Mouse (Mus musculus) inflammation-experienced regulatory T-cells, adult 6 months (primary cell): ENCODE data around the gene Elane. TPM values are rescaled to one million over a fixed set of nuclear protein-coding genes. Genes with fewer than 3 reads are reported as not detected.

Source experiments
- ATAC-seq: one replicate; pipeline ENCODE4 v1.8.0; 2017
- polyA plus RNA-seq, 3 experiments: library from polyadenylated mRNA; unstranded; fragments of 100-300 nt; shearing (Covaris generic); gene quantifications; one replicate each; pipeline ENCODE4 v1.2.1; 2017

Elane gene
- polyA plus RNA-seq, 3 experiments from 2014 or later, result not detected

GRCm38 (mm10) chr10:79931797-79932196, 45.8 kb downstream of the Elane start:
- no peak for ATAC-seq

DNA sequence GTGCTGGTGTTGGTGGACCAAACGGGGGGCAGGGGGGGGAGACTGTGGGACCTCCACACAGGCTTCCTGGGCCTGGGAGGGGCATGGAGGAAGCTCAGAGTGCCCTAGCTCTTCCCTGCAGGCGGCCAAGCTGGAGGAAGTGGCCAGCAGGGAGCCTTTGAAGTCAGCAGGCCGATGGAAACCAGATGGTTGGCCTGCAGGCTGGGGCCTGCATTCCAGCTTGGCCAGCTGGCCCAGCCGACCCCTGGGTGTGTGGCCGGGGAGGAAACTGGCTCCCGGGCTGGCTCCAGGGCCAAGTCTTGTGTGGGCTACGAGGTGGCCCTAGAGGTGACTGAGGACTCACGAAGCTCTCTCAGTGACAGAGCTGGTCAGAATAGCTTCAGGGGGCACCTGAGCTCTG, 46.7 kb downstream of the Elane start:
- no peak for ATAC-seq

DNA sequence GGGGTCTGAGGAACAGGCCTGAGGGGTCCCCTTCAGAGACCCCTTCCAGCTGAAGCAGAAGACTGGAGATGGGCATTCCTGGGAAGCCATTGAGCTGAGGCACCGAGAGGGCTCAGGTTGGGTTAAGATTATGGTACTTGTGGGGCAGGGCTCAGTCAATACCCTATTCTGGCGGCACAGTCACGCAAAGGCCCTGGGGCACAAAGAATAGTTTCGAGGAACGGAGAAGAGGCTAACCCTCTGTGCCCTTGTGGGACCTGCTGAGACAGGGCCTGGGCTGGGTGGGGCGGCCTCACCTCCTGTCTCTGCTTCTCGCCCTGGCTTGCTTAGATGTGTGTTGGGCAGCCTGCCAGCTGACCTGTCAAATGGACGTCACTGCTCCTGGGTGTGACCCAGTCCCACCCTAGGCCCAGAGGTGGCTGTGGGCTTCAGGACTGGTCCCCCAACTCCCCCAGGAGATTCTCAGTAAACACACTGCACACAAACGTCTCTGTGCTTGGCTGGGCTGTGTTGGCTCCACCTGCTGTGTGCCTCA, 47.2 kb downstream of the Elane start:
- ATAC-seq, result no peak

- no peak for ATAC-seq
Observed at GRCm38 (mm10) chr10:79933861-79934260, 47.8 kb downstream of the Elane start.

DNA sequence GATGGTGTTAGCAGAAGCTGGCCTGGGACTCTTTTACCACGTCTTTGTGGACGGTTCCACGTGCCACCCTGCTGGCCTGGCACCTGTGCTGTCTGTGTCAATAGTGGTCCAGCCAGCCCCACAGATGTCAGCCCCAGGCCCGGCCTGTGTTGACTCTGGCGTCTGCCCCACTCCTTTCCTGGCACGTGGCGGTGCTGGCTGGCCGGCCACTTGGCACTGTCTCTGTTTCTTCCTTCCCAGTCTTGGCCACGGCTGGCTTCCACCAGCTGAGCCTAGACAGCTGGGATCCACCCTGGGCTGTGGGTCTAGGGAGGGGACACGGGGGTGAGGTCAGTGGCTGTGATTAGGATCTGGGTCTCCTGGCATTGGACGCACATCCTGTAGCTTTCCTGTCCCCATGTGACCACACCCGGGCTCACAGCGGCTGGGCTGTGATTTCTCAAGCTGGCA, 48.2 kb downstream of the Elane start:
- ATAC-seq, result no peak

GRCm38 (mm10) chr10:79934794-79935569, 48.9 kb downstream of the Elane start:
- ATAC-seq, result no peak

DNA sequence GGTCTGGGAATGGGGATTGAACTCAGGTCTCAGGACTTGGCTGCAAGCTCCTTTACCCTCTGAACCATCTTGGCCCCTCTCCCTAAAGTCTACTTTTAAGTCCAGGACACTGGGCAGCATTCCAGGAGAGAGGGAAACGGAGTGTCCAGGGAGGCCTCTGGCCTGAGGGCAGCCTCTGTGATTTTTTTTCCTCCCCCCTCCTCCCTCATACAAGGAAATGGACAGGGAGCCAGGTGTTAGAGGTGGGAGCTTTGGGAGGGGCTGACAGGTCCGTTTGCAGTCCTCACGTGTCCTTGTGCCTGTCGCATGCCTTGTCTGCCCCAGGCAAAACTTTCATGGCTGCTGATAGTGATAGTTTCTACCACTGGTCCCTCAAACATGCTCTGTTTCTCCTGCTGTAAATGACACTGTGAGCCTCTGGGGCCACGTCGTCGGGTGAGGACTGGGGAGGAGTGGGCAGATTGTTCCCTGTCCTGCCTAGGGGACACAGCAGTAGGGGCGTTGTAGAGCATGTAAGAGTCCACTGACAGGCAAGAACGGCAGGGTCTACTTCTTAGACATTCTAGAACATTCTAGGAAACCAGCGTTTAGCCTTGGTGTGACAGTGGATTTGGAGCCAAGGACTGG, 50.4 kb downstream of the Elane start:
- ATAC-seq, result no peak

GRCm38 (mm10) chr10:79936911-79937441, 50.9 kb downstream of the Elane start:
- ATAC-seq, result peak; percentile 84

Other genes starting within 250 kb of the Elane start
- not detected for gene Shc2, start 248.3 kb upstream of the Elane start, polyA plus RNA-seq
- not detected for gene Odf3l2, start 240.5 kb upstream of the Elane start, polyA plus RNA-seq
- gene Madcam1, start 221.7 kb upstream of the Elane start, polyA plus RNA-seq, result not detected
- gene Tpgs1, start 216.9 kb upstream of the Elane start, polyA plus RNA-seq, result 10 to 100 TPM; 15.9 to 25.7 (median 17.5) TPM
- 10 to 100 TPM; 13.9 to 26.7 (median 20.5) TPM for gene Cdc34, start 204.1 kb upstream of the Elane start, polyA plus RNA-seq
- gene Gzmm, start 197.2 kb upstream of the Elane start, polyA plus RNA-seq, result 1 to 10 TPM in 1 of 3 experiments, under 1 TPM in 2; 0.62 to 3.2 (median 0.94) TPM
- 100 to 1,000 TPM; 116 to 152 (median 121) TPM for gene Bsg, start 181.8 kb upstream of the Elane start, polyA plus RNA-seq
- gene Hcn2, start 169.6 kb upstream of the Elane start, polyA plus RNA-seq, result not detected
- 10 to 100 TPM; 10.6 to 19.2 (median 17.1) TPM for gene Polrmt, start 139.7 kb upstream of the Elane start, polyA plus RNA-seq
- gene Fgf22, start 131.2 kb upstream of the Elane start, polyA plus RNA-seq, result under 1 TPM in 1 of 3 experiments, not detected in 2; 0.24 TPM
- 1 to 10 TPM; 2.1 to 2.8 (median 2.7) TPM for gene Rnf126, start 119.3 kb upstream of the Elane start, polyA plus RNA-seq
- gene Fstl3, start 109.0 kb upstream of the Elane start, polyA plus RNA-seq, result 1 to 10 TPM in 1 of 3 experiments, under 1 TPM in 1, not detected in 1; 0.21 to 1.2 TPM
- 1 to 10 TPM in 1 of 3 experiments, under 1 TPM in 1, not detected in 1; 0.57 to 1.1 TPM for gene Prss57, start 95.3 kb upstream of the Elane start, polyA plus RNA-seq
- under 1 TPM in 1 of 3 experiments, not detected in 2; 0.43 TPM for gene Palm, start 92.7 kb upstream of the Elane start, polyA plus RNA-seq
- not detected for gene Misp, start 65.3 kb upstream of the Elane start, polyA plus RNA-seq
- 100 to 1,000 TPM in 2 of 3 experiments, 10 to 100 TPM in 1; 97.4 to 169 (median 149) TPM for gene Ptbp1, start 31.8 kb upstream of the Elane start, polyA plus RNA-seq
- not detected for gene Prtn3, start 11.8 kb upstream of the Elane start, polyA plus RNA-seq
- gene Plppr3, start 11.6 kb upstream of the Elane start, polyA plus RNA-seq, result 1 to 10 TPM; 1.6 to 3.3 (median 2.2) TPM
- gene Cfd, start 4.6 kb downstream of the Elane start, polyA plus RNA-seq, result not detected
- gene Med16, start 22.7 kb downstream of the Elane start, polyA plus RNA-seq, result 1 to 10 TPM; 5.7 to 7.9 (median 7.1) TPM
- gene Gm26602, start 24.6 kb downstream of the Elane start, polyA plus RNA-seq, result 1 to 10 TPM in 1 of 3 experiments, not detected in 2; 5.5 TPM
- gene Kiss1r, start 30.7 kb downstream of the Elane start, polyA plus RNA-seq, result not detected
- 100 to 1,000 TPM in 1 of 3 experiments, 10 to 100 TPM in 2; 96.5 to 106 (median 96.9) TPM for gene R3hdm4, start 35.0 kb downstream of the Elane start, polyA plus RNA-seq
- 1 to 10 TPM; 2.1 to 3.5 (median 2.4) TPM for gene Arid3a, start 40.8 kb downstream of the Elane start, polyA plus RNA-seq
- 10 to 100 TPM; 66.6 to 85.2 (median 74.2) TPM for gene Wdr18, start 73.9 kb downstream of the Elane start, polyA plus RNA-seq
- gene Grin3b, start 84.5 kb downstream of the Elane start, polyA plus RNA-seq, result under 1 TPM in 2 of 3 experiments, not detected in 1; 0.16 to 0.20 TPM
- gene Tmem259, start 98.1 kb downstream of the Elane start, polyA plus RNA-seq, result 1 to 10 TPM; 2.0 to 2.5 (median 2.0) TPM
- 100 to 1,000 TPM; 672 to 989 (median 979) TPM for gene Cnn2, start 102.3 kb downstream of the Elane start, polyA plus RNA-seq
- 10 to 100 TPM; 10.7 to 14.2 (median 13.3) TPM for gene Abca7, start 110.2 kb downstream of the Elane start, polyA plus RNA-seq
- gene Arhgap45, start 130.4 kb downstream of the Elane start, polyA plus RNA-seq, result 100 to 1,000 TPM; 242 to 254 (median 251) TPM
- gene Polr2e, start 153.5 kb downstream of the Elane start, polyA plus RNA-seq, result 100 to 1,000 TPM; 137 to 227 (median 211) TPM
- gene Gpx4, start 160.9 kb downstream of the Elane start, polyA plus RNA-seq, result 100 to 1,000 TPM; 346 to 445 (median 381) TPM
- 10 to 100 TPM; 30.4 to 39.1 (median 32.6) TPM for gene Sbno2, start 219.3 kb downstream of the Elane start, polyA plus RNA-seq
- gene Stk11, start 229.6 kb downstream of the Elane start, polyA plus RNA-seq, result 10 to 100 TPM; 23.5 to 30.3 (median 25.5) TPM